Mouse (Mus musculus): ENCODE data around the gene 4930524B15Rik.
"Not testable (repeated sequence)": the region's sequence is repeated elsewhere in the genome, so short reads cannot be mapped to it uniquely, and the experiment has no call there.

The 4930524B15Rik gene

DNA sequence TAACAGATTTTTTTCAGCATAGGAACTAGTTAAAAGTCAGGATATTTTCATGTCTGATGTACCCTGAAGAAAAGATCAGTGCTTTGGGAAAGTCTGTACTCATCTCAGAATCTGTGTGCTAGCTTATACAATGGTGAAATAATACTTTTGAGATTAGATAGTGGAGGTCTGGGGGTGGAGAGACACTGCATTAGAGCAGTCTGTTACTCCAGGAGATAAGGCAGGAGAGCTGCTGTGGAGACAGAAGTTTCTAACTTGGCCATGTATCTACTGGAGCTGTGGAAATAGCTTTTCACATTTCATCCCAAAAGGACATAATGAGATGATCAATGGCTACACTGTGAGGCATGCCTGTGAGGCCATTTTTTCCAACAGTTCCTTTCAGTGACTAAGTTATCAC lies 17.9 kb downstream of the 4930524B15Rik start:
- DNase-seq (ENCODE audit: low spot score in 2 of 2) = no peak

DNA sequence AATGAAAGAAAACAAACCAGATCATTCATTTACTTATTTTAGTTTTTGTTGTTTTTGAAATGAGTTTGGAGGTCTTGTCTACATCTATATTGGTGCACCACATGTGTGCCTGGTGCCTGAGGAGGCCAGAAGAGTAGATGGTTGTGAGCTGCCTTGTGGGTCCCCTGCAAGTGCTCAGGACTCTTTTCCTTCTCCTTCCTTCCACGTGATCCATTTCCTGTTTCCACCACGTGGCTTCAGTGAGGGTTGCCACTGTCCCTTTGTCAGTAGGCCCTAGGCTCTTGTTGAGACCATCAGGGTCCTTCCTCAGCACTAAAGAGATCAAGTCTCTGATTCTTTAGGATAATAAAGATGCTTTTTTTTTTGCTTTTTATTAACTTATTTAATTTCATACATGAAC lies 19.4 kb downstream of the 4930524B15Rik start:
- DNase-seq (ENCODE audit: low spot score in 2 of 2) = no peak

DNA sequence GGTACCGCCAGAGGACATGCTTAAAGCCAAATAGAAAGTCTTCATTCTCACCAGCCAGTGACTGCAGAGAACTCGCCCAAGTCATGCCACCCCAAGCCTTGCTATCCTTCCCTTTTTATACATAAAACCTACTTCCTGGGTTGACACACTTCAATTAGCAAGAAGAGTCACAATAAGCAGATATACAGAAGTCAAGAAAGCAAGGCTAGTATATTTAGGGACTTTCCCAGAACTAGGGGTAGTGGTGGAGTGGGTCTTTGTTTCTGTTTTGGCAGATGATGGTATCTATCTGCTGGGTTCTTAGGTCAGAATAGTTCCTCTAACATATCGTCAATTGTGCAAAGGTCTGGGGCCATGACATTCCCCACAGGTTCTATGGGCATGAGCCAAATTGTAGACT lies 27.1 kb downstream of the 4930524B15Rik start:
- DNase-seq (ENCODE audit: low spot score in 2 of 2) = no peak

DNA sequence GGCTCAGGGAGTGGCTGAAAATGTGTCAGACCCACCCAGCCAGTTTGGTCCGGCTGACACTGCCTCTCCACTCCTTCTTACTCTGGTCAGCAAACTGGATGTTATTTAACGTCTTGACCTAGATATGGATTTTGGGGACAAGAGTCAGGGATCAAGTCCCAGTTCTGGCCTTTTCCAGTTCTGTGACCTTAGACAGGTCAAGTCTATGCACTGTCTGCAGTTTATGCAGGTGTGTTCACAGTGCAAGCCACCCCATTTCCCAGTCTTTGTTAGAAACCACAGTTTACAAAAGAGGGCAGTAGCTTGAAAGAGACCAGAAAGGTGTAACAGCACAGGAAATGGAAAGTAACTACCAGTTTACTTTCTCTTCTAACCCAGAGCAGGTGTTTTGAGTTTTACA lies 34.3 kb downstream of the 4930524B15Rik start:
- no peak for DNase-seq (ENCODE audit: low spot score in 2 of 2)

DNA sequence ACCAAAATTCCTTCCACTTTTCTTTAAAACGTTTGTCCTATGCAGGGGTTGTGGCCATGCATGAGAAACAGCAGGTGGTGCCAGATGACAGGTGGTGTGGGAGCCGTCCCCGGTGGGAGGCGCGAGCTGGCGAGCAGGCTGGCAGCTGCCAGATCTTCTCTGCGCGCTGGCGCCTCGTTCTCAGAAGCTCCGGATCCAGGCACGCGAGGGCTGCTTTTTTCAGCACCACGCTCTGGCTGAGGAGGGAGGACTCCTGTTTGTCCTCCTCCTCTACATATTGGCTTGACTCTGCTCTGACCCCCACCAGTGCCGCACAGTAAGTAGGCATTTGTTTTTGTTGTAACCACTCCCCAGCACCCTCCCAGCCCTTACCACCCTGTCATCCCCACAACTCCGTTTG lies 34.9 kb downstream of the 4930524B15Rik start, which contains the start of gene Nsg2:
Gene Nsg2, plus strand, starts transcription at position 183 of the 400 bp plus-strand sequence.
- peak; percentile 88 for DNase-seq (ENCODE audit: low spot score in 2 of 2)

GRCm38 (mm10) chr11:32001181-32001910 lies 36.0 kb downstream of the 4930524B15Rik start:
- DNase-seq (ENCODE audit: low spot score in 2 of 2) = no peak

GRCm38 (mm10) chr11:32002670-32003072 lies 37.3 kb downstream of the 4930524B15Rik start:
- DNase-seq (ENCODE audit: low spot score in 2 of 2) = no peak

DNA sequence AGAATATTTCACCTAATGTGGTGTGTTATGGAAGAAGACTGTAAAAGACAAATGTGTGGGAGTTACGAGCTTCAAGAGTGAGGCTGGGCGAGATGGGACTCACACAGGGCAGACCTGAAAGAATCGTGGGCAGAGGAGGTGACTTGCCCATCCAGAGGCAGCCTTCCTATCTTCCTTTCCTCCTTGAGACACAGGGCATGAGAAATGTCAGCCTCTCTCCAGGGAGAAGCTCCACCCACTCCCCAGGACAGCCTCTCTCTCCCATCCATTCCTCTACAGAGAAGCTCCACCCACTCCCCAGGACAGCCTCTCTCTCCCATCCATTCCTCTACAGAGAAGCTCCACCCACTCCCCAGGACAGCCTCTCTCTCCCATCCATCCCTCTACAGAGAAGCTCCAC lies 42.7 kb downstream of the 4930524B15Rik start:
- not testable (repeated sequence) for DNase-seq (ENCODE audit: low spot score in 2 of 2)

GRCm38 (mm10) chr11:32008852-32009251 lies 43.5 kb downstream of the 4930524B15Rik start:
- no peak for DNase-seq (ENCODE audit: low spot score in 2 of 2)

DNA sequence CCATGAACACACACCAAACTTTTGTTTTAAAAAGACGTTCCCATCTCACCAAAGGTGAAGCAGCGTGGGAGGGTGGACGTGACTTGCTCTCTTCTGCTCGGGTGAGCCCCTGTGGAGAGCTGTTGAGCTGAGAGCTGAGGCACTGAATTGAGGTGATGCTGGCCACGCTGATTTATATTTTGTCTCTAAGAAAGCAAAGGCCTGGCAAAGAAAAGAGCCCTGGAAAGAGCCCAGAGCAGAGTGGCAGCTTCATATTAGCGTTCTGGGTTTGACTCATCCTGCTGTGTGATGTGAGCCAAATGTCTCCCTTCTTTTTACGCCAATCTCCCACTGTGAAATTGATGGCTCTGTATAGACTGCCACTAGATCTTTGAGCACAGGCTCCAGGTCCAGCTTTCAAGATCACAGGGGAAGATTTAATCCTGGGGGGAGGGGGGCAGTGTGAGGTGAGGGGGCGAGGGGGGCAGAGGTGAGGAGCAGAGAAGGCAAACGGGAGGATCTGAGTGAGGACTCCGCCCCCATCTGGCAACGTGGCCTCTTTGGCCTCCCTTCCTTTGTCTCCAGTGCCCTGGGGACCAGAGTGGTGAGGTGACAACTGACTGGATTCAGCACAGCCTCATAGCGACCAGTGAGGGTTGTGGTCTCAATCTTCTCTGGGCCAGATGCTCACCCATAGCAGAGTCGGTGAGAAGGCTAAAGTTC lies 44.7 kb downstream of the 4930524B15Rik start:
- no peak for DNase-seq (ENCODE audit: low spot score in 2 of 2)

DNA sequence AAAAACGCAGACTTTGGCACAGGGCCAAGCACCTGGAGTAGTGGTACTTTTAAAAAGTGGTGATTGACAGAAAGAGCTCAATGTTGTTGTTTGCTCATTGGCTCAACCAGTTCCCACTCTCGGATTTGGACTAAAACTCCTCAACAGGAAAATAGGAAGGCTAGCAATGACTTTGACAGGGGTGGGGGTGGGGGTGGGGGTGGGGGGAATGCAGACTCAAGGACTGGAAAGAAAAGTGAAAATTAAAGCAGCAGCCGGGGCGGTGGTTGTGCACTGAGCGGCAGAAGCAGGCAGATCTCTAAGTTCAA lies 45.2 kb downstream of the 4930524B15Rik start:
- DNase-seq (ENCODE audit: low spot score in 2 of 2) = no peak

- no peak for DNase-seq (ENCODE audit: low spot score in 2 of 2)
Observed at GRCm38 (mm10) chr11:32011867-32012603, 46.6 kb downstream of the 4930524B15Rik start.

DNA sequence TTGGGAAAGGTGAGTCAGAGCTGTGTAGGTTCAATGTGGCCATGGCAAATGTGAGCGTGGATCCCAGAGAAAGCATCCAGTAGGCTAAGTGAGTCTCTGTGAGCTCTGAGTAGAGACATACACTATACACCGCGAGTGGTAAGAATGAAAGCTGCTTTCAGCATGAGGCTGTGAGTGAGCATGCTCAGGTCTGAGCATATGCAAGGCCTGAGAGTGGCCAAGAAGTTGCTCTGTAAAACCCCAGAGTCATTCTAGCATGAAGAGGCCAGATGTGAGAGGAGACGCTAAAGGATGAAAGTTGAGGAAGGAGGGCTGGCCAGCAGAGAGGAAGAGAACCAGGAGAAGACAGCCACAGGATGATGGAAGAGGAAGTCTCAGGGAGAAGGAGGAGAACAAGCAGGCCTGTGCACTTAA lies 47.6 kb downstream of the 4930524B15Rik start:
- no peak for DNase-seq (ENCODE audit: low spot score in 2 of 2)

DNA sequence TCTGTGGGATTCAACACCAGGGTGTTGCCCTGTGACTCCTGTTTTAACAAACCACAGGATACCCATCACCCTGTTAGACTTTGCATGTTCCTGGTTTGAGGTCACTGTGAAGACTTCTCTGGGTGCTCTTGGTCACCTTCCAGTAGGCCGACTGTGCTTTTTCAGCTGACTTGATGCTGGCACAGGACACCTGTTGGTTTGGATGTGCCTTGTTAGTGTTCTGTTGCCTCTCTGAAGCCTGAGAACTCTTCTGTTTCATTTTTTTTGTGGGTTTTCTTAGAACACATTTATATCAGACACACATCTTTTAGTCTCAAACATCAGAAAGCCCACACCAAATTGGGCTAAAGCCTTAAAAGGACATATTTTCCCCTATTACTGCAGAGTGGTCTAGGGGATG lies 48.2 kb downstream of the 4930524B15Rik start:
- no peak for DNase-seq (ENCODE audit: low spot score in 2 of 2)

DNA sequence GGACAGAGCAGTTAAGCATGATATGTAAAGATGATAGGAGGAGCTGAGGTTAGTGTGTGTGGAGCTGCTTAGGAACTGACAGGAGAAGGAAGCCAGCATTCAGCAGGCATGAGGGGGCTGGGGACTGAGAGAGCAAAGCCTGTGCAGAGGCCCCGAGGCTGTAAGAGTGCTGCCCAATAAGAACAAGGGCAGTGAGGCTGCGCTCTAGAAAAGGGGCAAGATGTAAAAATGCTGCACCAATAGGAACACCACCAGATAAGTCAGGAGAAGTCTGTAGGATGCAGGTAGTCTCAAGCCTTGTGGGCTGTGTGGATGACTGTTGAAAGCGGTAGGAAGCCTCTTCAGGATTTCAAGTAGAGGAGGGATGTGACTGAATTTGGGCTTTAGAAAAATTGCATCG lies 52.8 kb downstream of the 4930524B15Rik start:
- DNase-seq (ENCODE audit: low spot score in 2 of 2) = no peak

DNA sequence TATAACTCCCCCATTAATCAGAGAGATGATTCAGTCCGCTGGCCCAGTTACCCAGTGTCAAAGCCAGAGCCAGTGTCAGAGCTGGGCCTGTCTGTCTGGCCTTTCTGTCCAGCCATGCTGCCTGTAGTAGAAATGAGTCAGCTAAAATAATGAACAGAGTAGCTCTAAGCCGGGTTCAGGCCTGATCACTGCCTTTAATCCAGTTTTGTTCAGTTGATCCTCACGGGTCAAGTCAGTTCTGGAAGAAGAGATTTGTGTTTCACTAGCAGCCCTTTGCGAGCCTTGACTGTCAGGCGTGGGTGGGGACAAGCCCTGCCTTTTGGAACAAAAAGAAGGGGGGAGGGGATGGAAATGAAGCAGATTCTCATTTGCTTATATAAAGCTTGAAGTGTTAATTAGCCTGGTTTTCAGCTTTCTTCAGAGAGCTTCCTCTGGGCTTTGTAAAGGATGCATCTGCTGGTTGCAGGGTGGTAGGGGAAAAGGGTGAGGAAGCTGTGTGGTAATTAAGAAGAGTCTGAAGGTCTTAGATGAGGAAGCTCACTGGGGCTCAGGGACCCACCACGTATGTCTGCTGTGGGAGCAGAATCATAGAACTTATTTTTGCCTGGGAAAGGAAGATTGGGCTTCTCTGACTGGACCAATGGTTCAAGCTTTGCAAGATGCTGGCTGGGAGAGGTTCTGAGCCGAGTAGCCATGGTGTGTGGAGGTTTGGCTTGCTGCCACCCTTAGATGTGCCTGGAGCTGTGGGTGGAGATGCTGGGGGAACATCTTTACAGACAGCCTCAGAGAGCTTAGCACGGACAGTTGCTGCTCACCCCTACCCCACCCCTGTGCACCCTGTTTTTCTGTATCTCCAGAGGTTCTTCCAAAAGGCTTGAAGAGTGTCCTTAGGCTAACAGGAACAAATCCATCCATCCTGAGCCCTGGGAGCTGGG lies 54.9 kb downstream of the 4930524B15Rik start:
- DNase-seq (ENCODE audit: low spot score in 2 of 2) = no peak

GRCm38 (mm10) chr11:32026634-32027033 lies 61.2 kb downstream of the 4930524B15Rik start:
- no peak for DNase-seq (ENCODE audit: low spot score in 2 of 2)

- peak; percentile 40 to 70 for DNase-seq (ENCODE audit: low spot score in 2 of 2)
Observed at GRCm38 (mm10) chr11:32027474-32028342, 62.3 kb downstream of the 4930524B15Rik start.

GRCm38 (mm10) chr11:32028605-32029004 lies 63.2 kb downstream of the 4930524B15Rik start:
- DNase-seq (ENCODE audit: low spot score in 2 of 2) = no peak

All from frontal cortex, postnatal 10 days (tissue).